Mouse (Mus musculus) cerebellum, adult 2 months (tissue): ENCODE data around the gene Add2. TPM values are rescaled to one million over a fixed set of nuclear protein-coding genes. Genes with fewer than 3 reads are reported as not detected.
A peak's percentile ranks its signal among the peaks of the same experiment; 100 is the strongest.

Source experiments
- DNase-seq, 2 experiments: peaks; one replicate each; pipeline ENCODE4 v3.0.0; 2021
- H3K27ac ChIP-seq: fragments of 200-500 bp; 2 replicates; pipeline ENCODE4 v1.5.1; 2012; ENCODE audit warnings: low read length, control low read depth, inconsistent platforms; ENCODE audit not compliant: insufficient read depth
- H3K27me3 ChIP-seq: fragments of 200-500 bp; 2 replicates; pipeline ENCODE4 v1.6.1; 2012; ENCODE audit warnings: inconsistent platforms, mild to moderate bottlenecking, low read length, moderate library complexity; ENCODE audit not compliant: control insufficient read depth, insufficient read depth
- H3K4me1 ChIP-seq: fragments of 200-500 bp; 2 replicates; pipeline ENCODE4 v1.6.1; 2011; ENCODE audit warnings: low read length; ENCODE audit not compliant: control insufficient read depth, insufficient read depth
- H3K4me3 ChIP-seq: fragments of 200-500 bp; replicated peaks from 2 replicates; pipeline ENCODE3; 2011; ENCODE audit warnings: mild to moderate bottlenecking, low read depth, low read length, control low read depth; ENCODE audit not compliant: insufficient read depth
- CTCF ChIP-seq: fragments of 200-500 bp; IDR thresholded peaks from 2 replicates; pipeline ENCODE4 v1.5.1; 2011; ENCODE audit warnings: low read depth, mild to moderate bottlenecking, control low read depth, low read length, moderate library complexity, borderline replicate concordance; ENCODE audit not compliant: insufficient read depth
- POLR2A ChIP-seq: fragments of 200-500 bp; IDR thresholded peaks from 2 replicates; pipeline ENCODE4 v1.6.1; 2011; ENCODE audit warnings: low read length, control low read depth, borderline replicate concordance; ENCODE audit not compliant: insufficient read depth
- WGBS: fragments of 180-500 bp; shearing (Covaris S2); methylation state at CpG from one replicate; pipeline ENCODE4 v1.1.7; 2018; 5-methylcytosine and 5-hydroxymethylcytosine counted together
- polyA plus RNA-seq: library from polyadenylated mRNA; depleted of rRNA; stranded (reverse); fragments of >200 nt; gene quantifications from 2 replicates; pipeline ENCODE4 v1.2.3, GENCODE M21; 2012

Gene Add2
- polyA plus RNA-seq, 1 experiment = 54.9 TPM

DNA sequence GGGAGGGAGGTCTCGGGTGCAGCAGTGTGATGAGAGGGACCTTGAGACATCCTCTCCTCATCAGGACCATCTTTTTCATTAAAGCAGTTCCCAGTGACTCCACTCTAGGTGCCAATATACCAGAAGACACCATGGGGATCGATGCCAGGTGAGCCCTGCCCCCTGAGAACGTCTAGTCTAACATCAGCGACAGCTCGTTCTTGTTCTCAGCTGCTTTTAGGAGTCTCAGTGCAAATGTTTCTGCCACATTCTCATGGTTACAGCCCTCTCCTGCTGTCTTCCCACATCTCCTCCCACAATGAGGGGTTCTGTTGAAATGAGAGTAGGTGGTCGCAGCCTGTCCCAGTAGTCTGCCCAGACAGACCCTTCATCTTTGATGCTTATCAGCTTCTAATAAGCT lies 38.2 kb downstream of the Add2 start:
- no peaks in the 10 kb centered on the region for H3K27me3 ChIP-seq
- peaks cover 46% of the 10 kb centered on the region for H3K4me1 ChIP-seq
- 73% methylated on average over 6 of the region's 6 CpGs for WGBS
- TF ChIP-seq CTCF = no peak
- no peak for TF ChIP-seq POLR2A
- no peak overlapping the region for H3K4me3 ChIP-seq
- DNase-seq = no peak
- no peak overlapping the region for H3K27ac ChIP-seq

- Histone ChIP-seq H3K27ac (no peak overlapping the region), H3K4me3 (no peak overlapping the region), H3K4me1 (peaks cover 45% of the 10 kb centered on the region), H3K27me3 (no peaks in the 10 kb centered on the region)
- TF ChIP-seq POLR2A (no peak), CTCF (no peak)
- DNase-seq = peak in 1 of 2 experiments; percentile 55
- 12% methylated on average over 5 of the region's 5 CpGs for WGBS
Observed at GRCm38 (mm10) chr6:86067145-86067544, 38.7 kb downstream of the Add2 start.

DNA sequence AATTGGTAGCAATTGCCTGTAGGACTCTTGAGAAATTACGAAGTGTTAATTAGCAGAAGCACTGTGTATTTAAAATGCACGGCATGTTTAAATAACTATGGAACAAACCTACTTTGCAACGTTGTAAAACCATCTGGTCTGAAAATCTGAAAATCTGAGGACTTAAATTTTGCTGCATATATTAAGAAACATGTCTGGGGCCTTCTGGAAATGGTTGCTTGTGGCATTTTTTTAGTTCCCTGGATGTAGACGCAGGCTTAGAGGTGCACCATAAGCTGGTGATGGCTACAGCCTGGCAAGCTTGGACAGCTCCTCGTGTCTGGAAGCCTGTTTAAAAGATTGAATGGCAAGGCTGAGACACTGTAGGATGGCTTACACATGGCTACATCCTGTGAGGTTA lies 40.5 kb downstream of the Add2 start:
- DNase-seq = no peak
- TF ChIP-seq POLR2A = no peak
- no peak overlapping the region for H3K27ac ChIP-seq
- H3K27me3 ChIP-seq = no peaks in the 10 kb centered on the region
- H3K4me1 ChIP-seq = peaks cover 43% of the 10 kb centered on the region
- WGBS = 54% methylated on average over 5 of the region's 5 CpGs
- no peak overlapping the region for H3K4me3 ChIP-seq

- no peak for DNase-seq
- WGBS = 90% methylated on average over 3 of the region's 3 CpGs
Observed at GRCm38 (mm10) chr6:86069856-86070255, 41.4 kb downstream of the Add2 start.

GRCm38 (mm10) chr6:86070277-86070676 lies 41.8 kb downstream of the Add2 start:
- TF ChIP-seq CTCF (no peak), POLR2A (no peak)
- H3K4me3 ChIP-seq = no peak overlapping the region
- DNase-seq = no peak
- 48% methylated on average over 7 of the region's 7 CpGs for WGBS
- H3K4me1 ChIP-seq = peaks cover 36% of the 10 kb centered on the region
- no peaks in the 10 kb centered on the region for H3K27me3 ChIP-seq
- no peak overlapping the region for H3K27ac ChIP-seq

More at GRCm38 (mm10) chr6:86069856-86070255, 41.4 kb downstream of the Add2 start:
- H3K4me3 ChIP-seq = no peak overlapping the region
- TF ChIP-seq POLR2A (no peak), CTCF (no peak)
- peaks cover 36% of the 10 kb centered on the region for H3K4me1 ChIP-seq
- H3K27ac ChIP-seq = no peak overlapping the region
- H3K27me3 ChIP-seq = no peaks in the 10 kb centered on the region

DNA sequence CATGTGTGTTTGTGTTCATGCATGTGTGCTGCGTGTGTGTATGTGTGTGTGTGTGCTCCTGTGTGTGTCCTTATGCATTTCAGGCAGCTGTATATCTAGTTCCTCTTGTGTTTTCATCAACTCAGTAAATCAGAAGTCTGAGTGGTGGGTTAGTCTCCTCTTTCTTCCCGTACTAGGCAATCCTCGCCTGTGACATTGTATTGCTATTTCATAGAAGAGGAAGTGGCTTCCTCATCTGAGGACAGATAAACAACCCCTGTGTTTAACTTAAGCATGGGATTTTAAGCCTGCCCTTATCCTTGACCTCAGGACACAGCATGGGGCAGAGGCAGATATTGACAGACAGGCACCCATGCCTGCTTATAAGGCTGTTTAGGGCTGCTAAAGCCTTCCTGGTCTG lies 45.4 kb downstream of the Add2 start:
- H3K4me3 ChIP-seq = no peak overlapping the region
- no peak overlapping the region for H3K27ac ChIP-seq
- TF ChIP-seq CTCF = no peak
- TF ChIP-seq POLR2A = no peak
- no peaks in the 10 kb centered on the region for H3K27me3 ChIP-seq
- WGBS = 93% methylated on average over 3 of the region's 3 CpGs
- H3K4me1 ChIP-seq = peaks cover 30% of the 10 kb centered on the region
- DNase-seq = no peak

DNA sequence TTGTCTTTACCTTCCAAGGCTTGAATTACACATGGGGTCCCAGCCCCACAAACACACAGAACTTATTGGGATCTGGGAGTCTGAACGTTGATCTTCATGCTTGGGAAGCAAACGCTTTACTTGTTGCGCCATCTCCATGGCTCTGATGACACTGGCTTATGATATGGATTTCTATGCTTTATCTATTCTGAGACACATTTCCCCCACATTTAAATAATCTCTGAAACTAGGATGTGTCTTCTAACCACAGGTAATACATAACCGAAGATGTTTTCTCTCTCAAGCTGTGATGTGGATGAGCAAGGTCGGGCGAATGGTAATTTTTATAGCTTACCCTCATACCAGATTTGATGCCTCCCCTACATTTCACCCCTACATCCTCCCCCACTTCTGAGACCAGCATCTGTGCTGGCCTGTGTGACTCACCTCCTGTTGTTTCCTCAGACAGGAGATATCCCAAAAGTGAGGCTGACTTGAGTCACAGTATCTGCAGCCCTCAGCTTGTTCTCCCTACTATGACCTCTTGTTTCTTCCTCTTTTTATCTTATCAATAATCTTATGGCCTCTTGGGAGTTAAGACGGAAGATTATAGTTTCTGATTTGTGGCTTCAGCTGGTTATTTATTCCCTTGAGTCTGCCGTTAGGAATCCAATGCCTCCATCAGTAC lies 46.2 kb downstream of the Add2 start:
- 89% methylated on average over 8 of the region's 8 CpGs for WGBS

GRCm38 (mm10) chr6:86076525-86076924 lies 48.0 kb downstream of the Add2 start:
- no peak overlapping the region for H3K27ac ChIP-seq
- no peak for DNase-seq
- 68% methylated on average over 2 of the region's 2 CpGs for WGBS
- TF ChIP-seq POLR2A = no peak
- TF ChIP-seq CTCF = no peak
- H3K27me3 ChIP-seq = no peaks in the 10 kb centered on the region
- peaks cover 12% of the 10 kb centered on the region for H3K4me1 ChIP-seq
- no peak overlapping the region for H3K4me3 ChIP-seq

More for the DNA sequence above, 46.2 kb downstream of the Add2 start:
- no peak for TF ChIP-seq CTCF
- no peak for TF ChIP-seq POLR2A
- Histone ChIP-seq H3K4me1 (peaks cover 24% of the 10 kb centered on the region), H3K27me3 (no peaks in the 10 kb centered on the region), H3K4me3 (no peak overlapping the region), H3K27ac (no peak overlapping the region)
- no peak for DNase-seq
